Mouse (Mus musculus) intestine, postnatal 0 days (tissue): ENCODE results near the gene Pcgf2. TPM values are rescaled to one million over a fixed set of nuclear protein-coding genes. Genes with fewer than 3 reads are reported as not detected.
"Not testable (repeated sequence)": the region's sequence is repeated elsewhere in the genome, so short reads cannot be mapped to it uniquely, and the experiment has no call there.

Experiments used
- ATAC-seq: fragments of 200-750 bp; cut with Nextera tagmentation; 2 replicates; pipeline ENCODE4 v1.8.0; 2017; ENCODE audit warnings: mild to moderate bottlenecking, moderate TSS enrichment, moderate library complexity
- H3K27ac ChIP-seq: fragments of 300-500 bp; sonication (generic); 2 replicates; pipeline ENCODE4 v1.5.1; 2014; ENCODE audit warnings: mild to moderate bottlenecking, low read depth, low read length, moderate library complexity
- H3K27me3 ChIP-seq: fragments of 300-500 bp; sonication (generic); replicated peaks from 2 replicates; pipeline ENCODE4 v1.6.1; 2014; ENCODE audit warnings: low read length, mixed read lengths; ENCODE audit not compliant: control insufficient read depth, insufficient read depth
- H3K36me3 ChIP-seq: fragments of 300-500 bp; sonication (generic); 2 replicates; pipeline ENCODE4 v1.6.1; 2014; ENCODE audit warnings: mild to moderate bottlenecking, moderate library complexity; ENCODE audit not compliant: control insufficient read depth, insufficient read depth
- H3K4me1 ChIP-seq: fragments of 300-500 bp; sonication (generic); replicated peaks from 2 replicates; pipeline ENCODE4 v1.6.1; 2014; ENCODE audit warnings: antibody characterized with exemption, low read length, mixed read lengths; ENCODE audit not compliant: control insufficient read depth, insufficient read depth
- H3K4me2 ChIP-seq: fragments of 300-500 bp; sonication (generic); replicated peaks from 2 replicates; pipeline ENCODE4 v1.6.1; 2014; ENCODE audit warnings: low read depth, mild to moderate bottlenecking, moderate library complexity
- H3K4me3 ChIP-seq: fragments of 300-500 bp; sonication (generic); 2 replicates; pipeline ENCODE4 v1.5.1; 2014; ENCODE audit warnings: low read depth, low read length
- H3K9ac ChIP-seq: fragments of 300-500 bp; sonication (generic); 2 replicates; pipeline ENCODE4 v1.6.1; 2014; ENCODE audit warnings: mild to moderate bottlenecking, low read depth, low read length
- H3K9me3 ChIP-seq: fragments of 300-500 bp; sonication (generic); 2 replicates; pipeline ENCODE4 v1.6.1; 2016; ENCODE audit warnings: mixed run types; ENCODE audit not compliant: control insufficient read depth
- CTCF ChIP-seq: sonication (generic); IDR thresholded peaks from 2 replicates; pipeline ENCODE4 v1.5.1; 2016; ENCODE audit warnings: low read depth, mild to moderate bottlenecking, control low read depth, antibody characterized with exemption, moderate library complexity
- WGBS: fragments of 180-500 bp; shearing (Covaris S2); extraction: QIAGEN DNeasy Blood & Tissue Kit; methylation state at CpG from one replicate; pipeline ENCODE4 v1.1.7; 2014; 5-methylcytosine and 5-hydroxymethylcytosine counted together
- polyA plus RNA-seq: library from polyadenylated mRNA; unstranded; fragments of >200 nt; fragmentation: Nextera tagmentation; extraction: Ambion mirVana; gene quantifications from 2 replicates; pipeline ENCODE4 v1.2.1, GENCODE M21; 2015

Pcgf2 gene
- polyA plus RNA-seq, 1 experiment from 2014 or later: 8.9 TPM

DNA sequence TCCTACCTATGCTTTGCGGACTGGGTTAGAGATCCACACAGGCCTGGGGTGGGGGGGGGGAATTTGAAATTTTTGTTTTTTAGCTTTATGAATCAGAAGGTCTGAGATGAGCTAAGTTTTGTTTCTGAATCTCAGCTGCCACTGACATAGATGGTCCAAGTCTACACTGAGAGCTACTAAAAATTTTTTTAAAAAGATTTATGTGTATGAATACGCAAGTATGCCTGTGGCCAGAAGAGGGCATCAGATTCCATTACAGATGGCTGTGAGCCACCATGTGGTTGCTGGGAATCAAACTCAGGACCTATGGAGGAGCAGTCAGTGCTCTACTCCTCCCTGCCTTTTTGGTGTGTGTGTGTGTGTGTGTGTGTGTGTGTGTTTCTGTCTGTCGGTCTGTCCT lies 14.1 kb upstream of the Pcgf2 start:
- H3K36me3 ChIP-seq: peaks cover 48% of the 10 kb centered on the region
- no peak overlapping the region for H3K4me2 ChIP-seq
- no peak for ATAC-seq
- no peak overlapping the region for H3K4me3 ChIP-seq
- 94% methylated on average over 3 of the region's 3 CpGs for WGBS
- no peaks in the 10 kb centered on the region for H3K27me3 ChIP-seq
- TF ChIP-seq CTCF: peak; percentile 52
- H3K9me3 ChIP-seq: no peaks in the 10 kb centered on the region
- H3K27ac ChIP-seq: no peak overlapping the region
- H3K9ac ChIP-seq: no peak overlapping the region
- H3K4me1 ChIP-seq: no peaks in the 10 kb centered on the region

DNA sequence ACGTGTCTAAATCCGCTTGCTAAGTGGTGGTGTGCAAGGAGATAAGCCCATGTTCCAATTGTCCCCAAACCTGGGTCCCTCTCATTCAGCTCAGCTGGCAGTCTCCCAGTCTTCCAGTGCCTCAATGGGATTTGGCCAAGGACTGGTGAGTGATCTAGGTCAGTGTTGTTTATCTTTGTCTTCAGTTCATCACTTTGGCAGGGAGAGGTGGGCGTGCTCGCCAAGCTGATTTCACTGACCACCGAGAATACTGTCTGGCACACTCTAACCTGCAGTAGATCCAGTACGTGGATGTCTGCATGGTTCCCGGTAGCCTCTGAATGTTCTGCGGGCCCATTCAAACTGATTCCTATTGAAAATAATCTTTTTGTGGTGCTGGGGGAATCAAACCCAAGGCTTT lies 13.6 kb upstream of the Pcgf2 start:
- peaks cover 44% of the 10 kb centered on the region for H3K36me3 ChIP-seq
- H3K4me2 ChIP-seq: no peak overlapping the region
- H3K9me3 ChIP-seq: no peaks in the 10 kb centered on the region
- no peak for TF ChIP-seq CTCF
- H3K4me3 ChIP-seq: no peak overlapping the region
- H3K27ac ChIP-seq: no peak overlapping the region
- H3K27me3 ChIP-seq: no peaks in the 10 kb centered on the region
- H3K9ac ChIP-seq: no peak overlapping the region
- no peaks in the 10 kb centered on the region for H3K4me1 ChIP-seq
- no peak for ATAC-seq
- 85% methylated on average over 8 of the region's 8 CpGs for WGBS

DNA sequence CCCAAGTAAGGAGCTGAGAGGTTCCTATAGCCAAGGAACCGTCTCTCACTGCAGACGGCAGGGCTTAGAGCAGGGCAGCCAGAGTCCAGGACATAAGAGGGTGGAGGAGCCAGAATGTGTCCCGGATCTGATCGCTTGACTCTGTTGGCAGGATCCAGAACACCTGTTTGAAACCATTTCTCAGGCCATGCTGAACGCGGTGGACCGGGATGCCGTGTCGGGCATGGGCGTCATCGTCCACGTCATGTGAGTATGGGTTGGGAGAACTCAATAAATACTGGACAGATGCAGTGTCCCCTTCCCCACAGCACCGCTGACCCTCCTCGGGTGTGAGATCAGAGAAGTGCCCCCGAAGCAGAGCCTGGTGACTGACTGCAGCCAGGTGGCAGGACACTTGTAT lies 12.0 kb upstream of the Pcgf2 start:
- Histone ChIP-seq H3K9ac (no peak overlapping the region), H3K27ac (no peak overlapping the region), H3K4me2 (no peak overlapping the region), H3K4me3 (no peak overlapping the region), H3K9me3 (no peaks in the 10 kb centered on the region), H3K36me3 (peaks cover 37% of the 10 kb centered on the region), H3K4me1 (no peaks in the 10 kb centered on the region), H3K27me3 (no peaks in the 10 kb centered on the region)
- no peak for ATAC-seq
- no peak for TF ChIP-seq CTCF
- WGBS: 92% methylated on average over 15 of the region's 15 CpGs

DNA sequence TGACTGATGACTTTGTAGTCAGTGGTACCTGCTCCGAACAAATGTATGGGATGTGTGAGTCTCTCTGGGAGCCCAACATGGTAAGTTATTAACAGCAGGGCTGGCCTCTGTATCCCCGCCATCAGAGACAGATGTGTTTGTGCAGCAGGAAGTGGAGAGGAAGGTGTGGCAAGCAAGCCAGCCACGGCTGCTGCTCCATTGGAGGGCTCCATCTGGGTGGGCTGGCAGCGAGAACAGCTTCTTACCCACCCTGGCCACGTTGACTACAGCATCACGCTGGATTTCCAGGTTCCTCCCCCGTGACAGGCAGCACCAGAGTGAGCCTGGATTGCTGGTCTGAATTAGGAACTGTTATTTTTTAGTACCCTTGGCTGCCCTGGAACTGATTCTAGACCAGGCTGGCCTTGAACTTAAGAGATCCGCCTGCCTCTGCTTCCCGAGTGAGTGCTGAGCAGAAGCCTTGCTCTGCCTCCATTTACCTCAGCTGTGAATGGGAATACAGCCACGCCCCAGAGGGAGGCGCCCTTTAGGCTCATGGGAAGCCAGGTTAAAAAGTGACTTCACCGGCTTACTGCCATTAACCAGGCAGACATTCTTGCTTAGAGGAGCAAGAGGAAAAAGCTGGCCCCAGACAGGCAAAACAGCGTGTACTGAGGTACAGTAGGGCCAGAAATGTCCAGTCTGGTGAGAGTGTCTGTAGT lies 11.1 kb upstream of the Pcgf2 start:
- no peak for ATAC-seq
- no peaks in the 10 kb centered on the region for H3K27me3 ChIP-seq
- peaks cover 36% of the 10 kb centered on the region for H3K36me3 ChIP-seq
- H3K4me3 ChIP-seq: no peak overlapping the region
- H3K27ac ChIP-seq: no peak overlapping the region
- H3K9ac ChIP-seq: no peak overlapping the region
- H3K4me1 ChIP-seq: no peaks in the 10 kb centered on the region
- no peak overlapping the region for H3K4me2 ChIP-seq
- TF ChIP-seq CTCF: no peak
- 70% methylated on average over 13 of the region's 13 CpGs for WGBS
- H3K9me3 ChIP-seq: no peaks in the 10 kb centered on the region

DNA sequence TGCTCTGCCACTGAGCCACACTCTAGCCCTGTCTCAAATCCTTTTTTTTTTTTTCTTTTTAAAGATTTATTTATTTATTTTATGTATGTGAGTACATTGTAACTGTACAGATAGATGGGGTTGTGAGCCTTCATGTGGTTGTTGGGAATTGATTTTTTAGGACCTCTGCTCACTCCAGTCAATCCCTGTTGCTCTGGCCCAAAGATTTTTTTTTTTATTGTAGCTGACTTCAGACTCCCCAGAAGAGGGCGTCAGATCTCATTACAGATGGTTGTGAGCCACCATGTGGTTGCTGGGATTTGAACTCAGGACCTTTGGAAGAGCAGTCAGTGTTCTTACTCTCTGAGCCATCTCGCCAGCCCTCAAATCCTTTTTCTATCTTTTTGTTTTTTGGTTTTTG lies 9.8 kb upstream of the Pcgf2 start:
- peaks cover 30% of the 10 kb centered on the region for H3K36me3 ChIP-seq
- WGBS: 78% methylated on average over 2 of the region's 2 CpGs
- not testable (repeated sequence) for ATAC-seq

DNA sequence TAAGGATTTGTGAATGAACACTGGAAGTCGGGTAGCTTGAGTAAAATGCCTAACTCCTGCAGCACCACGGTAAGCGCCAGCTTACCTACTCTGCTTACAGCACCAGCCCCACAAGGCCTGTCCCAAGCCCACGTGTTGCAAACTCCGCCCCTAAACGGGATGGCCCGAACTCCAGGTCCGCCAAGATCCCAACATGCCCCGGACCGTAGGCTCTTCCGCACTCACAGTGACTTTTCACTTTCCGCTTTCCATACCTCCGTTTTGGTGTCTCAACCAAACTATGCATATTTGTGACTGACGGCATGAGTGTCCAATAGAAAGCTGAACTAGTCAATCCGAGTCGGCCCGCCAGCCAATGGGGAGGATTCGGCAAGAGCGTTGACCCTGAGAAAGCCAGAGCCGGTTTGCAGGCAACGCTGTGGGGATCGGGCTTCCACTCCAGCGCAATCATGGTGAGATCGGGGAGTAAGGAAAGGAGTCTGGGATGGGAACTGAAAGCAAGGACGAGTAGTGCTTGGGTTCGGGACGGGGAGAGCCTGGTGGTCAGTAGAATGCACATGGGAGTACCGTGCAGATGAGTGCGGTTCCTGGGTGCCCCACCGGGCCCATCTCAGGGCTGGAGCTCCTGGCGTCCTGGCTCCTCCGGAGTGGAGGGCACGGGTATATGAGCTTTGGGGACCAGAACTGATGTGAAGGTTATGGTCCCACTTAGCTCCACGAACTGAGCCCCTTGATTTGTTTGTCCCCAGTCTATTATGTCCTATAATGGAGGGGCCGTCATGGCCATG lies 2.9 kb upstream of the Pcgf2 start, which contains the start of gene Psmb3:
Gene Psmb3 (plus strand): TSS at position 361 of the 788 bp plus-strand sequence.
- WGBS: 0% methylated on average over 35 of the region's 35 CpGs
- ATAC-seq: peak; percentile 85
- Histone ChIP-seq H3K27me3 (no peaks in the 10 kb centered on the region), H3K9me3 (no peaks in the 10 kb centered on the region), H3K4me1 (peaks cover 4% of the 10 kb centered on the region), H3K4me3 (peak within 1 kb of the TSS; percentile 77), H3K4me2 (peak within 1 kb of the TSS; percentile 79), H3K27ac (peak within 1 kb of the TSS; percentile 74), H3K9ac (peak within 1 kb of the TSS; percentile 67), H3K36me3 (peaks cover 8% of the 10 kb centered on the region; the same call in 1 of the 2 replicates)
- no peak for TF ChIP-seq CTCF

More for the DNA sequence above, 9.8 kb upstream of the Pcgf2 start:
- H3K4me2 ChIP-seq, H3K4me3 ChIP-seq, H3K9me3 ChIP-seq, H3K27me3 ChIP-seq, H3K9ac ChIP-seq, H3K4me1 ChIP-seq, H3K27ac ChIP-seq: not testable (repeated sequence)
